Mouse (Mus musculus) left cerebral cortex, adult 18-20 months (tissue): ENCODE data around the gene Epn2. TPM values are rescaled to one million over a fixed set of nuclear protein-coding genes. Genes with fewer than 3 reads are reported as not detected.

Source experiments
- DNase-seq, 2 experiments: peaks; one replicate each; pipeline ENCODE4 v3.0.0; 2021 to 2022; ENCODE audit warnings: low spot score in 2 of 2, mixed read lengths in 1 of 2
- long read RNA-seq, 2 experiments: library from polyadenylated mRNA; stranded (forward); transcript quantifications; one replicate each; pipeline ENCODE4 v2.0.0; 2021
- total RNA-seq, 2 experiments: library from RNA; stranded (reverse); gene quantifications; 2 replicates each; pipeline ENCODE4 v1.2.3; 2021

Gene Epn2
- total RNA-seq = 100 to 1,000 TPM; 116 to 128 TPM
- long read RNA-seq, experiment 1, full-length matches to known transcripts = 25 of 124 reads
- long read RNA-seq, experiment 1, partial matches to known transcripts = 29 of 124 reads
- long read RNA-seq, experiment 1, other reads (novel, unspliced or antisense) = 70 of 124 reads
- long read RNA-seq, experiment 2, full-length matches to known transcripts = 21 of 91 reads
- long read RNA-seq, experiment 2, partial matches to known transcripts = 18 of 91 reads
- long read RNA-seq, experiment 2, other reads (novel, unspliced or antisense) = 52 of 91 reads

- DNase-seq = peak; percentile 71 to 72
Observed at GRCm38 (mm10) chr11:61578983-61579877, at the start of gene Epn2. TSS of gene Epn2 (minus strand) at chr11:61579687.

DNA sequence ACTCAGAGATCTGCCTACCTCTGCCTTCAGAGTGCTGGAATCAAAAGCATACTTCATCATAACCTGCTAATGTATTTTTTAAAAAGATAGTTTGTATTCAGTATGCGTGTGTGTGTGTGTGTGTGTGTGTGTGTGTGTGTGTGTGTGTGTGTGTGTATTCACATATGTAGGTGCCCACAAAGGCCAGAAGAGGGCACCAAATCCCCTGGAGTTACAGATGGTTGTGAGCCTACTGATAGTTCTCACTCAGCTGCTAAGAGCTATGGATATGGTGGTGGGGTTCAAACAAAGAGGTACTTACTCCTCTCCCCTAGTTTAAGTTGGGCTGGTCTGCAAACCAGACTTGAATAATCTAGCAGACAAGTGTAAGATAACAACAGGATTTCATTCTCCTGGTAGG, 47.0 kb upstream of the Epn2 start:
- DNase-seq = no peak

DNA sequence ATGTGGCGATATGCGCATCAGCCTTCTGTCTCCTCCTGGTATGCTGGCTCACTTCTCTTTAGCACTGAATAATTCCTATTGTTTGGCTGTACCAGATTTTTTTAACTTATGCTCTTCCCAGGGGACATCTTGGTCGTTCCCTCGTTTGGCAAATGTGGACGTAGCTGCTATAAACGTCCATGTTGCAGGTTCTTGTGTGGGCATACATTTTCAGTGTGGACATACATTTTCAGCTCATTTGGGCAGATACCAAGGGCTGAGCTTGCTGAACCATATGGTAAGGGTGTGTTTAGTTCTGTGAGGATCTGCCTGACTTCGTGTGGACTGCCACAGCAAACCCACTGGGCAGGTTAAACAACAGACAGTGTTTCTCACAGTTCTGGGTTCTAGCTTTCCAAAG, 45.6 kb upstream of the Epn2 start:
- peak in 1 of 2 experiments; percentile 40 for DNase-seq

DNA sequence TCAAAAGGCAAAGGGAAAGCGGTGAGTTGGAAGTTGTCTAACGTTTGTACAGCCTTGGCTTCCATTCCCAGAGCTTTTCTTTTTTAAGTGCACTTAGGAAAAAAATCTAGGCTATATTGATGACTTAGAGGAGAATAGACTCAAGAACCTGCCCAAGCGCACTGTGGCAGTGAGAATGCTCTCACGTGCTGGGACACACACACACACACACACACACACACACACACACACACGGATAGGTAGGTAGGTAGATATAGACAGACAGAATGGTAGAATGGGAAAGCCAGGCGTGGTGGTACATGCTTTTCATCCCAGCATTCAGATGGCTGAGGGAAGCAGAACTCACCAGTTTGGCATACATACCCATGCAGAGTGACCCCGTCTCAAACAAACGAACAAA, 41.3 kb upstream of the Epn2 start:
- DNase-seq = no peak

DNA sequence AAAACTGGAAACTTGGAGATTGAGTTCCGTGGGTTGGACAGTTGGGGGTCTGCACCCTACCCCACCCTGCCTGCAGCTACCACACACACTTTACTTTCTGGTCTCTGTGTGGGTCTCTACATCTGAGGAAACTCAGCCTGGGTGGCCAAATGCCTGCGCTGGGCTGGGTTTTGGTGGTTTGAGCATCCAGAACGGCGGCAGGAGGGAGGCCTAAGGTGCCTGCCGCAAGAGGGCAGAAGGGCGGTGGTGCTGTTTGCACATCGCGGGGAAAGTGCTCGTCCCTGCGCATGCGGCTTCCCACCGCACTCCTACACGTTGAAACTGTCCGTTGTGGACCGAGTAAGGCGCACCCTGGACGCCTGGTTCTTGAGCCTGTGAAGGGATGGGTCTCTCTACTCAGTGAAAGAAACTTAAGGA, 40.8 kb upstream of the Epn2 start:
- peak; percentile 86 to 90 for DNase-seq

DNA sequence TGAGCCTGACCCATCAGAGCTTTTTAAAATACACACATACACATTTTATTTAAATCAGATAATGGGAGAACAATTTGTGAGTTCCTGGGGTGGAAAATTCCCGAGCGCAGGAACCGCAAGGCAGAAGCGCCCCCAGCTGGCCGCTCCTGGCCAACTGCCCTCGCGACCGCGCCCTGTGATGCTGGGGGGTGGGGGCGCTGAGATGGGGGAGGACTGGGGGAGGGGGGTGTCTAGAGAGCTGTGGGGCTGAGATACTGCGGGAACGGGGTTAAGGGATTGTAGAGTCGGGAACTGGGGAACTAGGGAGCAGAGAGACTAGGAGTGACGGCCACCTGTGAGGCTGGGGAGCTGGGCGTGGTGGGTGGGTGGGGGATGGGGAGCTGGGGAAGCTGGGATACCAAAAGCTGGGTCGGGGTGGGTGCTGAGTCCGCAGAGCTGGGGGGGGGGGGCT, 40.3 kb upstream of the Epn2 start:
- peak; percentile 72 to 77 for DNase-seq

GRCm38 (mm10) chr11:61619356-61619755, 39.9 kb upstream of the Epn2 start:
- DNase-seq = no peak

GRCm38 (mm10) chr11:61618571-61618970, 39.1 kb upstream of the Epn2 start:
- no peak for DNase-seq

DNA sequence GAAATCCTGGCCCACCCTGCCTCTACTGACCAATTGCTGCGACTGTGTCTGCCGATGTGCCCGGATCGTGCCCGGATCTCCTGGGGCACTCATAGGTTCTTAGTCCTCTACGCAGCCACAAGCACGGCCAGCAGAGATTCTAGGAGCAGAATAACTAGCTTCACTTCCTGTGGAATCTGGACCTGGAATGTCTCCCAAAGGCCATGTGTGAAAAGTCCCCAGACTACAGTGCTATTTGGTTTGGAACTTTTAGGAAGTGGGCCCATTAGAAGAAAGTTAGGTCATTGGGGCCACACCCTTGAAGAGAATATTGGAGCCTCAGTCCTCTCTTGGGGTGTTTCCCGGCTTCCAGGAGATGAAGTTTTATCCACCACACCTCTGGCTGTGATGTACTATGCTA, 38.6 kb upstream of the Epn2 start:
- no peak for DNase-seq

GRCm38 (mm10) chr11:61617293-61617975, 37.9 kb upstream of the Epn2 start:
- DNase-seq = no peak

- no peak for DNase-seq
Observed at GRCm38 (mm10) chr11:61616523-61617292, 37.2 kb upstream of the Epn2 start.

GRCm38 (mm10) chr11:61615686-61616522, 36.4 kb upstream of the Epn2 start:
- DNase-seq = no peak

- DNase-seq = no peak
Observed at GRCm38 (mm10) chr11:61614401-61614800, 34.9 kb upstream of the Epn2 start.

DNA sequence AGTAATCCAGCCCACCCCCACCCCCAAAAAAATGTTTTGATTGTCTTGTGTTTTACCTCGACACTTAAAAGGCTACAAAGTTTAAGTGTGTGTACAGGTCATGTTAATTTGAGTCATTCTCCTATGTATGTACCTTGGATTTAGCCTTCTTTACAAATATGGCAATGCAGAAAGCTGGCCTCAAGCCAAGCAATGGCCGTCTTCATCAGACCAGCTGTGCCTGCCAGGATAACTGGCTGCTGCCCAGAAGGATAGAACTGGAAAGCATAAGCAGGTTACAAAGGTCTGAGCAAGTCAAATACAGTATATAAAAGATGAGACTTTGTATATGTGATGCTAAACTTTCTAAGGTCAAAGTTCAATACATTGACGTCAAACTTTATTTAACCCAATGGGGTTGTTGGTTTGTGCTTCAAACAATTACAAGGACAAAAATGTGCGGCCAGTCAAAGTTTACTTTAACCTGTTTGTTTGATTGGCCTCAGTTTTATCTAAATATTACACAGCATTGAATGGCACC, 32.7 kb upstream of the Epn2 start:
- no peak for DNase-seq

- DNase-seq = no peak
Observed at GRCm38 (mm10) chr11:61611197-61611596, 31.7 kb upstream of the Epn2 start.

- DNase-seq = no peak
Observed at GRCm38 (mm10) chr11:61608072-61608471, 28.6 kb upstream of the Epn2 start.

- DNase-seq = no peak
Observed at GRCm38 (mm10) chr11:61602705-61603104, 23.2 kb upstream of the Epn2 start.

DNA sequence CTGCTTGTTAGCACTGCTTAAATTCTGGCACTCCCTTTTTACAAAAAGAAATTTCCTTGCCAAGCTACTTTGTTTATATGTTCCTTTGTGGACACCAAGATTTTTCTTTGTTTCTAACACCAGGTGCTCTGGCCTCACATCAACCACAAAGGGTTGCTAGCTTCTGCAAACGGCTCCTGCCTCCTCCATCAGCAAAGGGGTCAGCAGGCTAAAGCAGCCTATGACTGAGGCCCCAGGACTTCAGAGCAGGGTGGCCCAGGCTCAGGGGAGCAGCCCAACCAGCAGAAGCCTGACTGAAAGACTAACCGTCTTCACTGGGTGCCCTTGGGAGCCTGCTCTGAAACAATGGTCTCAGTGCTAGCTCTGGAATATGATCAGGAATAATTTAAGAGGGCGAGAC, 22.0 kb upstream of the Epn2 start:
- DNase-seq = no peak

DNA sequence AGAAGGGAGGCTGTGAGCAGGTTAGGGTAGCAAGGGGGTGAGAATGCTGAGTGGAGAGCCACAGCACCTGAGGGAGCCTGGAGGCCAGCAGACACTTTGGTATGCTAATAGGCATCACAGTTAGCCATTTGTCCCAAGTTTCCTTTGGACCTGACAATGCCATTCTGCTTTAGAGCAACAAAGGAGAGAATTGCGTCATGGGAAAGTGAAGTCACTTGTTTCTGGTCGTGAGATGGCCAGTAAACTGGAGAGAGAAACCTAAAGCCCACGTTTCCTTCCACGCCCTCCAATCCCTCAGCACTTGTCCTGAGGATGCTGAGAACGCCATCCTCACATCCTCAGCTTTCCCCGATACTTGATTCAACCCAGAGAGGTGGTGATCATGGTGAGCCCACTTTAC, 18.9 kb upstream of the Epn2 start:
- DNase-seq = no peak

- no peak for DNase-seq
Observed at GRCm38 (mm10) chr11:61597471-61597870, 18.0 kb upstream of the Epn2 start.
